Mouse (Mus musculus) testis, adult 2 months (tissue): ENCODE measurements around the gene Txlng.

Experiments
- CTCF ChIP-seq: fragments of 200-500 bp; IDR thresholded peaks from 2 replicates; pipeline ENCODE4 v1.5.1; 2012; ENCODE audit warnings: low read depth, mild to moderate bottlenecking, inconsistent platforms, low read length, moderate library complexity; ENCODE audit not compliant: control insufficient read depth, insufficient read depth, insufficient replicate concordance
- POLR2A ChIP-seq: fragments of 200-500 bp; IDR thresholded peaks from 2 replicates; pipeline ENCODE4 v1.6.1; 2012; ENCODE audit warnings: low read depth, mild to moderate bottlenecking, inconsistent platforms, low read length, moderate library complexity; ENCODE audit not compliant: control insufficient read depth

- TF ChIP-seq POLR2A (no peak), CTCF (peak; percentile 53; the same call in 1 of the 2 replicates)
These were observed 42.7 kb upstream of the Txlng start for GRCm38 (mm10) chrX:162871734-162872517.
